Mouse (Mus musculus): ENCODE results near the gene Gm14410. TPM values are rescaled to one million over a fixed set of nuclear protein-coding genes. Genes with fewer than 3 reads are reported as not detected.
"Not testable (repeated sequence)": the region's sequence is repeated elsewhere in the genome, so short reads cannot be mapped to it uniquely, and the experiment has no call there.

The Gm14410 gene
- polyA plus RNA-seq (2021), result 26.6 TPM

DNA sequence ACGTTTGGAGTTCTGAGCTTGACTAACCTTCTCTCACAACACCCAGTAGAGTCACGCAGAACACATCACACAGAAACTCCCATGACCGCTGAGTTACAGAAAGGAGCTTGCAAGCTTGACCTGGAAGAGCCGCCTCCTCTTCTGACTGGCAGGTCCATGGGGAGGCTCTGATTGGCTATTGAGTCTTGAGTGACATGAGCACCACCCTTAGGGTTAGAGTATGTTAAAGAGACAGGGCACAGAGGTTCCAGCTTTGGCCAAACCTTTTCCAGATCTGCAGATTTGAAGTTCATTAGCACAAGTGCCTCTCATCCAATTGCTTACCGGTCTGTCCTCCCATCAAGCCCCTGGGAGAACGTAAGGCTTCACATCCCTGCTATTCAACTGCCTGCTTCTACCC lies at the start of gene Gm14410:
Gm14410 (minus strand) TSS at position 81 of the 400 bp plus-strand sequence.
- H3K27me3 ChIP-seq; CTCF ChIA-PET; ATAC-seq; POLR2A ChIA-PET; DNase-seq (ENCODE audit: low read depth, low spot score): not testable (repeated sequence)
- in situ Hi-C loops (cut with MboI; ENCODE audit: low pct_unique_long_range_greater_than_20kb), result loop anchor here (25.0 kb wide), 1 partner anchor 856 kb away; no protein-coding TSS in a partner anchor

DNA sequence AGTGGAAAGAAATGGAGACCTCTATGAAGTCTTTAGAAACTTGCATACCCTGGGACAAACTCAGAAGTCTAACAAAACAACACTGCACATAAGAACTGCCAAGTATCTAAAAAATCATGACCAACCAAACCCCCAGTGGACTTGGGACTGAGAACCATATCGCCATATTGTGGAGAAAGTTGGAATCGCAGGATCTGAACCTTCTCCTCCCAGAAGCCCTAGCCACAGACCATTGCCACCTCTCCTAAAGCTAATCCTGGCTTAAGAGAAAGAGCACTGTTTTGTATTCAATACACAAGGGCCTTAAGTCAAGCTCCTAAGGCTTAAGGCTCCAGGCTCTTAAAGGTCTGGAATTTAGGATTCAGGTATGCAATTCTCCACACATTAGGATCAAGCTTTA lies 41.2 kb upstream of the Gm14410 start:
- DNase-seq (ENCODE audit: low read depth, low spot score); H3K27me3 ChIP-seq; CTCF ChIA-PET; ATAC-seq; POLR2A ChIA-PET; in situ Hi-C loops (cut with MboI; ENCODE audit: low pct_unique_long_range_greater_than_20kb): not testable (repeated sequence)

DNA sequence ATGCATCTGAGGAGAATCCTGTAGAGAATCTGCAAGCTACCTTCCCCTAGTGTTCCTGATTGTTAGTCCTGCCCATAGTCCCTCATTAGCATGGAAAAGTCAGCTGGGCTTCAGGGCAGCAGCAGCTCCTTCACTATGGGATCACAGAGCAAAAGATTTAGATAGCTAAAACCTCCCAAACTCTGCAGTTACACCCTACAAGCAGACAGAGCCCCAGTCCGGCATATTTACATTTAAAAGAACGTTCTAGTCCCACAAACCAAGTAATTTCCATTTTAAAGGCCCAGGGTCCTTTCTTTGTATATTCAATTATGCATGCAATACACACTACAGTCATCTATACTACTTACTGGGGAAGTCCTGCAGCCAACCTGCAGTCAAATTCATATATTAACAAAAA lies 24.2 kb upstream of the Gm14410 start:
- CTCF ChIA-PET; in situ Hi-C loops (cut with MboI; ENCODE audit: low pct_unique_long_range_greater_than_20kb); H3K27me3 ChIP-seq; POLR2A ChIA-PET; ATAC-seq; DNase-seq (ENCODE audit: low read depth, low spot score): not testable (repeated sequence)

DNA sequence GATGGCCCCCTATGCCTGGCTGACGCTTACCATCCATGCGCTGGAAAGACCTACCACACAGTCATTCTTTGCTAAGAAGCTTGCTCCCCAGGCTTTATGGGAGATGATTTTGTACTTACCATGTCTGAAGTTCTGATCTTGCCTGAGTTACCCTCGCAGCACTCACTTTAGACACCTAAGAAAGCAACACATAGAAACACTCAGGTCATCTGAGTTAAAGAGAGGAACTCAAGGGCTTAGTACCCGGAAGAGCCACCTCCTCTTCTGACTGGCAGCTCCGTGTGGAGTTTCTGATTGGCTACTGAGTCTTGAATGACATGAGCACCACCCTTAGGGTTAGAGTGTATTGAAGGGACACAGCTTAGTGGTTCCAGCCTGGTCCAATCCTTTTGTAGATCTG lies 33.5 kb downstream of the Gm14410 start:
- CTCF ChIA-PET; H3K27me3 ChIP-seq; in situ Hi-C loops (cut with MboI; ENCODE audit: low pct_unique_long_range_greater_than_20kb); ATAC-seq; POLR2A ChIA-PET; DNase-seq (ENCODE audit: low read depth, low spot score): not testable (repeated sequence)

Other genes with a start within 250 kb of the Gm14410 start
- gene Gm14419, start 205.5 kb downstream of the Gm14410 start, polyA plus RNA-seq (2021), result 21.6 TPM
- 1.4 TPM for gene Gm14401, start 132.1 kb downstream of the Gm14410 start, polyA plus RNA-seq (2021)
- gene Gm14409, start 60.6 kb upstream of the Gm14410 start, polyA plus RNA-seq (2021), result 0.45 TPM
- gene Gm14412, start 117.9 kb upstream of the Gm14410 start, polyA plus RNA-seq (2021), result 2.4 TPM
- gene Gm14418, start 191.9 kb upstream of the Gm14410 start, polyA plus RNA-seq (2021), result 6.9 TPM